Mouse (Mus musculus): Measurements from ENCODE around the gene Efnb1. TPM values are rescaled to one million over a fixed set of nuclear protein-coding genes. Genes with fewer than 3 reads are reported as not detected.
"Not testable (repeated sequence)": the region's sequence is repeated elsewhere in the genome, so short reads cannot be mapped to it uniquely, and the experiment has no call there.

Gene Efnb1
- polyA plus RNA-seq (2015; fragmentation: Nextera tagmentation; extraction: Ambion mirVana): 57.0 and 59.1 TPM in 2 replicates

- peaks cover 13% of the 10 kb centered on the region; the same call in 1 of the 2 replicates for H3K27me3 ChIP-seq (ENCODE audit: insufficient read depth, low read length)
- peak; percentile 93 for ATAC-seq (ENCODE audit: low FRiP score, low TSS enrichment)
- H3K9me3 ChIP-seq (ENCODE audit: low read length): no peaks in the 10 kb centered on the region; the same call in 1 of the 2 replicates
- peak within 1 kb of the TSS; percentile 83 for H3K27ac ChIP-seq (ENCODE audit: low read length)
- peaks cover 16% of the 10 kb centered on the region for H3K4me1 ChIP-seq (ENCODE audit: insufficient read depth, low read length)
- H3K4me2 ChIP-seq (replicated peaks; ENCODE audit: low read depth, low read length): peak within 1 kb of the TSS; percentile 58
- H3K36me3 ChIP-seq (ENCODE audit: insufficient read depth, low read length): no peaks in the 10 kb centered on the region
- WGBS: 26% methylated on average over 35 of the region's 35 CpGs
- peak within 1 kb of the TSS; percentile 73 for H3K4me3 ChIP-seq (ENCODE audit: low read length)
- H3K9ac ChIP-seq (replicated peaks; ENCODE audit: low read length): peak within 1 kb of the TSS; percentile 94
Measured at GRCm38 (mm10) chrX:99135523-99136258, at the start of gene Efnb1. Gene Efnb1 (plus strand): TSS chrX:99136130.

GRCm38 (mm10) chrX:99092704-99093103 is 43.2 kb upstream of the Efnb1 start:
- H3K9me3 ChIP-seq (ENCODE audit: low read length): no peaks in the 10 kb centered on the region
- 69% methylated on average over 2 of the region's 2 CpGs for WGBS
- peaks cover 19% of the 10 kb centered on the region; the same call in 1 of the 2 replicates for H3K27me3 ChIP-seq (ENCODE audit: insufficient read depth, low read length)
- no peaks in the 10 kb centered on the region for H3K36me3 ChIP-seq (ENCODE audit: insufficient read depth, low read length)
- ATAC-seq (ENCODE audit: low FRiP score, low TSS enrichment): no peak
- no peak overlapping the region for H3K4me3 ChIP-seq (ENCODE audit: low read length)
- H3K4me2 ChIP-seq (replicated peaks; ENCODE audit: low read depth, low read length): no peak overlapping the region
- H3K4me1 ChIP-seq (ENCODE audit: insufficient read depth, low read length): no peaks in the 10 kb centered on the region
- H3K27ac ChIP-seq (ENCODE audit: low read length): no peak overlapping the region
- H3K9ac ChIP-seq (replicated peaks; ENCODE audit: low read length): no peak overlapping the region

- not testable (repeated sequence) for H3K4me3 ChIP-seq (ENCODE audit: low read length); H3K27me3 ChIP-seq (ENCODE audit: insufficient read depth, low read length); H3K9ac ChIP-seq (replicated peaks; ENCODE audit: low read length); H3K4me2 ChIP-seq (replicated peaks; ENCODE audit: low read depth, low read length); H3K36me3 ChIP-seq (ENCODE audit: insufficient read depth, low read length); H3K4me1 ChIP-seq (ENCODE audit: insufficient read depth, low read length); H3K9me3 ChIP-seq (ENCODE audit: low read length); H3K27ac ChIP-seq (ENCODE audit: low read length)
- ATAC-seq (ENCODE audit: low FRiP score, low TSS enrichment): peak; percentile 91
- WGBS: 74% methylated on average over 4 of the region's 10 CpGs
Measured at GRCm38 (mm10) chrX:99111088-99111724, 24.7 kb upstream of the Efnb1 start.

- WGBS: 87% methylated on average over 5 of the region's 5 CpGs
- H3K4me1 ChIP-seq (ENCODE audit: insufficient read depth, low read length): no peaks in the 10 kb centered on the region
- H3K4me2 ChIP-seq (replicated peaks; ENCODE audit: low read depth, low read length): no peak overlapping the region
- no peak overlapping the region for H3K27ac ChIP-seq (ENCODE audit: low read length)
- no peak for ATAC-seq (ENCODE audit: low FRiP score, low TSS enrichment)
- no peak overlapping the region for H3K9ac ChIP-seq (replicated peaks; ENCODE audit: low read length)
- H3K36me3 ChIP-seq (ENCODE audit: insufficient read depth, low read length): no peaks in the 10 kb centered on the region
- no peaks in the 10 kb centered on the region for H3K9me3 ChIP-seq (ENCODE audit: low read length)
- H3K27me3 ChIP-seq (ENCODE audit: insufficient read depth, low read length): peaks cover 18% of the 10 kb centered on the region; the same call in 1 of the 2 replicates
- H3K4me3 ChIP-seq (ENCODE audit: low read length): no peak overlapping the region
Measured at GRCm38 (mm10) chrX:99119510-99119909, 16.4 kb upstream of the Efnb1 start.

- Histone ChIP-seq H3K27ac (ENCODE audit: low read length) (no peak overlapping the region), H3K9me3 (ENCODE audit: low read length) (no peaks in the 10 kb centered on the region), H3K9ac (replicated peaks; ENCODE audit: low read length) (no peak overlapping the region), H3K4me2 (replicated peaks; ENCODE audit: low read depth, low read length) (no peak overlapping the region), H3K36me3 (ENCODE audit: insufficient read depth, low read length) (no peaks in the 10 kb centered on the region), H3K27me3 (ENCODE audit: insufficient read depth, low read length) (peaks cover 18% of the 10 kb centered on the region; the same call in 1 of the 2 replicates), H3K4me3 (ENCODE audit: low read length) (no peak overlapping the region), H3K4me1 (ENCODE audit: insufficient read depth, low read length) (0 out of 2 replicates have a peak, but pooled peaks cover under 1% of the 10 kb centered on the region)
- WGBS: 34% methylated on average over 3 of the region's 3 CpGs
- ATAC-seq (ENCODE audit: low FRiP score, low TSS enrichment): no peak
Measured at GRCm38 (mm10) chrX:99130059-99130458, 5.9 kb upstream of the Efnb1 start.

- Histone ChIP-seq H3K4me1 (ENCODE audit: insufficient read depth, low read length) (0 out of 2 replicates have a peak, but pooled peaks cover 4% of the 10 kb centered on the region), H3K27me3 (ENCODE audit: insufficient read depth, low read length) (peaks cover 18% of the 10 kb centered on the region; the same call in 1 of the 2 replicates), H3K9ac (replicated peaks; ENCODE audit: low read length) (no peak overlapping the region), H3K27ac (ENCODE audit: low read length) (no peak overlapping the region), H3K9me3 (ENCODE audit: low read length) (no peaks in the 10 kb centered on the region; the same call in 1 of the 2 replicates), H3K4me3 (ENCODE audit: low read length) (no peak overlapping the region), H3K4me2 (replicated peaks; ENCODE audit: low read depth, low read length) (no peak overlapping the region), H3K36me3 (ENCODE audit: insufficient read depth, low read length) (no peaks in the 10 kb centered on the region)
- ATAC-seq (ENCODE audit: low FRiP score, low TSS enrichment): no peak
- WGBS: 75% methylated on average over 6 of the region's 6 CpGs
Measured at GRCm38 (mm10) chrX:99132573-99132972, 3.4 kb upstream of the Efnb1 start.

GRCm38 (mm10) chrX:99134891-99135290 is 1.0 kb upstream of the Efnb1 start:
- Histone ChIP-seq H3K4me1 (ENCODE audit: insufficient read depth, low read length) (peaks cover 8% of the 10 kb centered on the region), H3K27ac (ENCODE audit: low read length) (peak overlapping the region; percentile 54), H3K4me3 (ENCODE audit: low read length) (peak overlapping the region; percentile 73), H3K9ac (replicated peaks; ENCODE audit: low read length) (peak overlapping the region; percentile 60), H3K9me3 (ENCODE audit: low read length) (no peaks in the 10 kb centered on the region; the same call in 1 of the 2 replicates), H3K36me3 (ENCODE audit: insufficient read depth, low read length) (no peaks in the 10 kb centered on the region), H3K27me3 (ENCODE audit: insufficient read depth, low read length) (peaks cover 13% of the 10 kb centered on the region; the same call in 1 of the 2 replicates), H3K4me2 (replicated peaks; ENCODE audit: low read depth, low read length) (peak overlapping the region; percentile 50)
- peak; percentile 57 for ATAC-seq (ENCODE audit: low FRiP score, low TSS enrichment)
- WGBS: 26% methylated on average over 14 of the region's 14 CpGs

- peak overlapping the region; percentile 83 for H3K27ac ChIP-seq (ENCODE audit: low read length)
- no peak for ATAC-seq (ENCODE audit: low FRiP score, low TSS enrichment)
- no peaks in the 10 kb centered on the region for H3K36me3 ChIP-seq (ENCODE audit: insufficient read depth, low read length)
- peak overlapping the region; percentile 94 for H3K9ac ChIP-seq (replicated peaks; ENCODE audit: low read length)
- WGBS: 17% methylated on average over 51 of the region's 53 CpGs
- peak overlapping the region; percentile 73 for H3K4me3 ChIP-seq (ENCODE audit: low read length)
- peaks cover 9% of the 10 kb centered on the region; the same call in 1 of the 2 replicates for H3K27me3 ChIP-seq (ENCODE audit: insufficient read depth, low read length)
- H3K9me3 ChIP-seq (ENCODE audit: low read length): no peaks in the 10 kb centered on the region; the same call in 1 of the 2 replicates
- peaks cover 24% of the 10 kb centered on the region for H3K4me1 ChIP-seq (ENCODE audit: insufficient read depth, low read length)
- peak overlapping the region; percentile 58 for H3K4me2 ChIP-seq (replicated peaks; ENCODE audit: low read depth, low read length)
Measured at GRCm38 (mm10) chrX:99136431-99136966, 569 bp downstream of the Efnb1 start.

- Histone ChIP-seq H3K36me3 (ENCODE audit: insufficient read depth, low read length) (no peaks in the 10 kb centered on the region), H3K4me3 (ENCODE audit: low read length) (peak overlapping the region; percentile 73), H3K27ac (ENCODE audit: low read length) (peak overlapping the region; percentile 58; the same call in 1 of the 2 replicates), H3K9me3 (ENCODE audit: low read length) (no peaks in the 10 kb centered on the region; the same call in 1 of the 2 replicates), H3K4me2 (replicated peaks; ENCODE audit: low read depth, low read length) (peak overlapping the region; percentile 58), H3K27me3 (ENCODE audit: insufficient read depth, low read length) (peaks cover 9% of the 10 kb centered on the region; the same call in 1 of the 2 replicates), H3K9ac (replicated peaks; ENCODE audit: low read length) (peak overlapping the region; percentile 94), H3K4me1 (ENCODE audit: insufficient read depth, low read length) (peaks cover 32% of the 10 kb centered on the region)
- 34% methylated on average over 30 of the region's 31 CpGs for WGBS
- ATAC-seq (ENCODE audit: low FRiP score, low TSS enrichment): no peak
Measured at GRCm38 (mm10) chrX:99137143-99137870, 1.4 kb downstream of the Efnb1 start.

Data from kidney, embryonic 16.5 days (tissue).